Mouse (Mus musculus) kidney, adult 9 months (tissue): ENCODE results near the gene Trf.

Experiments used
- DNase-seq: peaks from one replicate; pipeline ENCODE4 v3.0.0; 2022

The Trf gene

DNA sequence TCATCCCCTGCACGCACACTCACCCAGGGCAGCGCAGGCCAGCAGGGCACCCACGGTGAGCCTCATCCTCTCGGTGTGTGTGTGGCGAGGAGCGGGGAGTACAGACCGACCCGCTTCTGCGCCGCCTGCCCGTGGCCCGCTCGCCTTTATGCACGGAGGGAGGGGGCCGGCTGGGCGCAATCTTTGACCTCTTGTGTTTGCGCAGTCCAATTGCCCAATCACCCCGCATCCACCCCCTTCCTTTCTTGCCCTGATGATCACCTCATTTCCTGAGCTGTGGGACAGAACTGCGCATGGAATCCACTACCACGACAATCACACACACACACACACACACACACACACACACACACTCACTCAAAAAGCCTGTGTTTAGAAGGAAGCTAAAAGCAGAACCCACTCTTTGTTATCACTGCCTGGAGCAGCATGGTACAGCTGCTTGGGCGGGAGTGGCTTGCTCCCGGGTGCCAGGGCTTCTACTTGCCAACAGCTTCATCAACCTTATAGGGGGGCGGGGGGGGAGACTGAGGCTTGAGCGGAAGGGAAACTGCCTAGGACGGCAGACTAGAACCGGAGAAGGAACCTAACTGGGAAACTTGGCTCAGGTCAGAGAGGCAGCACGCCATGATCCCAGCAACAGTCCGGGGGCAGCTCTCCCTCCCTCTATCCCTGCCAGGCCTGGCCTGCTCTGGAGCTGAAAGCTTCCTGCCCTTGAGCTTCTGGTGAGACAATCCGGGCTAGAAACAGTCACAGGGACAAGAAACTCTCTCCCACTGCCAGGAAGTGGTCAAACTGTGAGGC is at the start of gene Trf, which contains the start of gene Gm20425:
Gene Trf, minus strand, starts transcription at position 294 of the 801 bp plus-strand sequence.
Gene Gm20425, minus strand, starts transcription at position 157 of the 801 bp plus-strand sequence.
- DNase-seq: peak; percentile 39

DNA sequence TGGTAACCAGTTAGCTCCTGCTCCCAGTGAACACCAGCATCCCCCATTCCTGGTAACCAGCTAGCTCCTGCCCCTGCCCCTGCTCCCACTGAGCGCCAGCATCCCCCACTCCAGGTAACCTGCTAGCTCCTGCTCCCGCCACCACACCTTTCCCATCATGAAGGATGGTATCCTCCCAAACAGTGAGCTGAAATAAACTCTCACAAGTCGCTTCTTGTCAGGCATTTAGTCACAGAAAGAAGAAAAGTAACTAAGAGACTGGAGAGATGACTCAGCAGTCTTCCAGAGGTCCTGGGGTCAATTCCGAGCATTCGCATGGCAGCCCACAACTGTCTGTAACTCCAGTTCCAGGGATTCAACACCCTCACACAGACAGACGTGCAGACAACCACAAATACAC is 46.6 kb upstream of the Trf start:
- no peak for DNase-seq

- no peak for DNase-seq
Observed at GRCm38 (mm10) chr9:103275676-103276075, 45.4 kb upstream of the Trf start.

GRCm38 (mm10) chr9:103274819-103275218 is 44.6 kb upstream of the Trf start:
- DNase-seq: no peak

DNA sequence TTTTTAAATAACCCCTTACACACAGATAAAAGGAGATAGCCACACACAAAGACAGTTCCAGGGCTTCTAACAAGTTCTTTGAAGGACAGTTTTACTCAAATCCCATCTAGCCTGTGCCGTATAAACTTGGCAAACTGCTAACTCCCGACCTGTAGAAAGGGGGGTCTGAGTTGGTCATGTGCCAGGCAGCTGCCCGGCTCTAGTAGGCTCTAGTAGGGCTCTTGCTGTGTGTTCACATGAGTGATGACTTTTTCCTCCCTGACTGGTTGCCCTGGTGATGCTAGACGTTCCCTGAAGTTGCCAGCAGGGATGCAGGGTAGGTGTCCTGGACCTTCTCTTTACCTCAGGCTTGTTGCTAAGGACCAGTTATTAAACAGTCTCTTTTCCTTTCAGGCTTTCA is 40.9 kb upstream of the Trf start:
- DNase-seq: no peak

- no peak for DNase-seq
Observed at GRCm38 (mm10) chr9:103265778-103266177, 35.5 kb upstream of the Trf start.

- no peak for DNase-seq
Observed at GRCm38 (mm10) chr9:103252906-103253305, 22.7 kb upstream of the Trf start.

DNA sequence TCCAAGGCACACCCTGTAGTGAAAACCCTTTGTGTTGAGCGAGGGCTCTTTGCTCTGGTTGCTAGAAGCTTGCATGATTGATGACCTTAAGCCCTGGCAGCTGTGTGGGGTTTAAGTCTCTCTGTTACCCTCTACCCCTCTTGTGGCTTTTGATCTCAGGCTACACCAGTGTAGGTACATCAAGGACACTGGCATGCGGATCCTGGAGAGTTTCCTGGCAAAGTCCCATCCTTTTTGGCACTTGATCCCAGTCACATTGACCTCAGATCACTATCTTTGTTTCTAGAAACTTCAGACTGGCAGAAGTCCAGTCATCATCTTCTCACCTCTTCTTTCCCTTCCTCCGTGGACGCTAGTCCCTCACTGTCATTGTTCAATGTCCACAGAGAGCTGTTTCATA is 18.4 kb upstream of the Trf start:
- DNase-seq: no peak

GRCm38 (mm10) chr9:103246526-103247168 is 16.4 kb upstream of the Trf start:
- no peak for DNase-seq

- peak; percentile 14 for DNase-seq
Observed at GRCm38 (mm10) chr9:103243640-103244039, 13.4 kb upstream of the Trf start.

- DNase-seq: peak; percentile 23
Observed at GRCm38 (mm10) chr9:103241206-103241605, 11.0 kb upstream of the Trf start.

DNA sequence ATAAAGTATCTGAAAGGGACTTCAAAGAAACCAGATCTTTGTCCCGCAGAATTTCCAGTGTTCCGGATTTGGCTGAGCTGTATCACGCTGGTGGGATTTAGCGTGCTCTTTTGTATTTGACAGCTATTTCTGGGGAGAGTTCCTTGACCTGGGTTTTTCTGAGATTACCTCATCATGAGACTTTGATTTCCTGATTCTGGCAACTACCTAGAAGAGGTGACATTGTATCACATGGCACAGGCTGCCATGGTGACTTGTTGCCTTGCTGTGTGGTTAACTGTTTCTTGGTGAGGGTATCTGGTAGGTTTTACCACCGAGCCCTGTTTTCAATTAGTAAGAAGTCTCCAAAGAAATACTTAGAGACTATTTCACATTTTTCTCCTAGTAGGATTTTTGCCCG is 9.2 kb upstream of the Trf start:
- DNase-seq: no peak

DNA sequence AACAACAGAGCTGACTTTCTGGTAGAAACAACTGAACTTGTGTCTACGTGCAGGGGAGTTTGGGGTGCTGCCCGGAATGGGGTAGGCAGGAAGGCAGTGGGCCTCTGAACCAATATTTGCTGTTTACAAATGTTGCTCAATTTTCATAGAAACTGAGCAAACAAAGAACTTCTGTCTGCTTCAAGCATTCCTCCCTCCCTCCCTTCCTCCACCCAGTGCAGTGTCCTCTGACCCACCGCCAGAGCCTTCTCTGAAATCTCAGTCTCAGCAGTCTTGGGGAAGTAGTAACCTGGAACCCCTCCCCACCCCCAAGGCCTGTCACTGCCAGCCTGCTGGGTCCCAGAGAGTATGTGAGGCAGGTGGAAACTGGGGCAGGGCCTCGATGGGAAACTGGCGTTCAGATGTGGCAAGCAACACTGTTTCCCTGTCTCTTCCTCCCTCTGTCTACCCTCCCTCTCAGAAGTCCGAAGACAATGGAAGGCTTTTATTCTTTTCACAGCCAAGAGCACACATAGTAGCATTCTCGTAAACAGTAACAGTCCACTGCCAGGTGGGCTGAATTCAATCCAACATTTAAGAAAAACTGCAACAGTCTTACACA is 4.4 kb upstream of the Trf start:
- DNase-seq: no peak

- DNase-seq: no peak
Observed at GRCm38 (mm10) chr9:103234059-103234458, 3.8 kb upstream of the Trf start.

DNA sequence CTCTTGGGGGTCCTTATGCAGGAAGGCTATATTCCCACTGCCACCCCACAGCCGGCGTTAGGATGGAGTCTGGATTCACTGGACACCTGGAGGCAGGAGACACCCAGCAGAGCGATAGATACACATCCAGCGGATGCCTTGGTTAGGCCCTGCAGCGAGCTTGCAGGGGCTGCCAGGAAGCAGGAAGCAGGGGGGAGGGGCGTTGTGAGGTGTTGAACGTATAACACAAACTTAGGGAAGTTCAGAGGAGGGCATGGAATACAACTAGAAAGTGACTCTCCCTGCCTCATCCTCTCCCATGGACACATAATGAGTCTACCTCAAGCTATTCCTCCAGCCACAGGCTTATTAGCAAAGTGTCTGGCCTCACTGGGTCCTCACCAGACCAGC is 2.8 kb upstream of the Trf start:
- DNase-seq: no peak

DNA sequence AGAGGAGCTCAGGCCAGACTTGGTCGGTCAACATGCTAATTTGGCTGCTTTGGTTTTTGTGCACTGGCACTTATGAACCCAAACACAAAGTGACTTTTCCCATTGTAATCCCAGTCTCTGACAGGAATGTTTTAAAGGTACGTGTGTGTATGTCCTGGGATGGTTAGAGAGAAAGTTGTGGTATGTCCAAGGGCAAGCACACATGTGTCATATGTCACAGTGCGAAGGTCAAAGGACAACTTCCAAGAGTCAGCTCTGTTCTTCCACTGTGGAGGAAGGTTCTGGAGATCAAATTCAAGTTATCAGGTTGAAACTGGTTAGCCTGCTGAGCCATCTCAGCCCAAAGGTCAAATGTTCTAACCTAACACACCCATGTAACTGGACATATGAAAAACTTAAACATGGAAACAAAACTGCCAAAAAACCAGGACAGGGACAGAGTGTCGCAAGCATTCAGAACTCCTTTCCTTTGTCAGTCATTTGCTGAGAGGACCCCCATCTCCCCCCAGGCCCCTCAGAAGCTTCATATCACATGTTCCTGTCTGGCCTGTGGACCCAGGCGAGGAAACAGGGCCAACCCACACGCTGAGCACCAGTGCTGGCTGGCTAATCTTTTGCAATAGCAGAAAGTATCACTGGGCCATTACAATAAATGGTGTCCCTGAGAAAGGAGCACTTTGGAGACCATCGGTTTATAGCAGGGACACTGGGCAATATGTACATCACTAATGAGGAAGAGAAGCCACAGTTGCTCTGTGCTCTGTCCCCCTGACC is 2.2 kb upstream of the Trf start:
- DNase-seq: no peak

DNA sequence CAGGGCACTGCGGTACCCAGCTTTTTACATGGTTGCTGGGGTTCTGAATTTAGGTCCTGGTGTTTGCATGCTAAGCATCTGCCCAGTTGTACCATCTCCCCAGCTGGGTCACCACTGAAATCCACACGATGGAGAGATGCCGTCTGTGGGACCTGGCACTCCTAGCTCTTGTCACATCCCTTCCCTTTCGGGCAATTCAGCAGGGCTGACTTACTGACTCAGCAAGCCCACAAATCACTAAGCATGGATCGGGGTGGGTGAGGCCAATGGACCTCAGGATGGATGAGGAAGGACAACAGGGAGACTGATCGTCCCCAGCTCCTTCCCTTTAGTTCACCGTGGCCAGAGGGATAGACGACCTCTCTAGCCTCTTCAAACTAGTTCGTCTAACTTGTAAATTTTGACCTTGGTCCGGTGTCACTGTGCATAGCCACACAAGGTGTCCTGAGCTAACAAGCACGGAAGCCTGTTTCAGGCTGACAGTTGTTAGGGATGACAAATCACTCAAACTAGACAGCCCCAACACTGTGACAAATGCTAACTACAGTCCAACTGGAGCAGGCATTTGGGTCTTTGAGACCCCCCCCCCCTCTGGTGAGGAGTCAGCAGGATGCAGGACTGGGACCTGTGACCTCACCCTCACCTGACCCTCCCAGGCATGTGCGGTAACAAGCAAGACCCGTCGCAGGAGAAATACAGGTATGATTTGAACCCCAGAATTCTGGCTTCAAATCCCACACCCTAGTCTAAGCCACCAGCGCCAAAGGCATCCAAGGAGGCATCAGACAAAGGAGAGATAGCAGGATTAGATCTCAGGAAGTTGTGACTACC is 992 bp downstream of the Trf start:
- no peak for DNase-seq

- no peak for DNase-seq
Observed at GRCm38 (mm10) chr9:103228370-103229003, 1.8 kb downstream of the Trf start.

GRCm38 (mm10) chr9:103227760-103228159 is 2.5 kb downstream of the Trf start:
- no peak for DNase-seq

DNA sequence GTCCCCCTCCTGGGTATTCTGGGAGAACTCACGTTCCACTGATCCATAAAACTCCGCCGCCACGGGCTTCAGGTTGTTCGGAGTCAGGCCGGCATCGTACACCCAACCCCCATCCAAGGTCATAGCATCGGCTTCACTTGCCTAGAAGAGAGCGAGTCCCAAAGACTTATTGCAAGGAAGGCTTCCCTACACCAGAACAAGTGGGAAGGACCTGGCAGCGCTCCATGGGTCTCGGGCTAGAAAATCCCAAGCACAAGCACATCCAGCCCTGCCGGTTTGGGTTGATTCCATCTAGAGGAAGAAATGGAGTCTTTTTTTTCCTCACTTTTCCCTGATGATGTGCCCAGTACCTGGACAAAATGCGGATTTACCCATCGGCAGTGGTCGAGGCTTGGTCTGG is 3.4 kb downstream of the Trf start:
- peak; percentile 27 for DNase-seq

- peak; percentile 27 for DNase-seq
Observed at GRCm38 (mm10) chr9:103225464-103225863, 4.8 kb downstream of the Trf start.

DNA sequence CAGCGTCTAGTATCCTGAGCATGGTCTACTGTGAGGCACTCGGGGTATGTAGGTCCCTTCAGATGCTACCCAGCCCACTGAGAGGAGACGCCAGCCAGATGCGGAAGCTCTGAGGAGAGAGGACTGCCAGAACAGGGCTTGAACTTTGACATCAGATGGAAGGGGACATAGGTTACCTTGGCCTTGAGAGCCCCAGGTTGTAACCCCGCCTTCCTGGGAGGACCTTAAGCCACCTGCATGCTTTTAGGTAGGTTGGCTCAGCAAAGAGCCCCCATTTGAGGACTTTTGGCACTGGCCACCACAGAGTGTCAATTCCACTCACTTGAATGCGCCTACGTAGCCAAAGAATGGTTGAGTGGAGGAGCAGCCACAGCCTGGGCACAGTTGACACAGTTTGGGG is 5.5 kb downstream of the Trf start:
- no peak for DNase-seq
